Mouse (Mus musculus) activated CD4-positive, CD25-positive, alpha-beta regulatory T cell, adult 4 months (primary cell): Measurements from ENCODE around the gene Garnl3. TPM values are rescaled to one million over a fixed set of nuclear protein-coding genes. Genes with fewer than 3 reads are reported as not detected.

ENCODE experiments used
- polyA plus RNA-seq, 2 experiments: library from polyadenylated mRNA; unstranded; fragments of 100-300 nt; shearing (Covaris generic); gene quantifications; one replicate each; pipeline ENCODE4 v1.2.1; 2017

Gene Garnl3
- polyA plus RNA-seq, 2 experiments from 2014 or later = 0.22 TPM; not detected in 1

Other genes with a start within 250 kb of the Garnl3 start
- 100 to 1,000 TPM in 1 of 2 experiments, 10 to 100 TPM in 1; 52.9 to 648 TPM for gene Rpl12, start 170.1 kb downstream of the Garnl3 start, polyA plus RNA-seq
- 1 to 10 TPM; 4.1 to 4.7 TPM for gene Lrsam1, start 170.0 kb downstream of the Garnl3 start, polyA plus RNA-seq
- gene Slc2a8, start 149.6 kb downstream of the Garnl3 start, polyA plus RNA-seq = 1 to 10 TPM; 2.3 to 2.9 TPM
- gene Angptl2, start 84.4 kb upstream of the Garnl3 start, polyA plus RNA-seq = 10 to 100 TPM in 1 of 2 experiments, 1 to 10 TPM in 1; 7.8 to 11.3 TPM
- gene Ralgps1, start 239.8 kb upstream of the Garnl3 start, polyA plus RNA-seq = 1 to 10 TPM; 5.8 to 8.9 TPM